23 mouse cellular contexts compared by ENCODE assay signal in genomic region chr6:146273256-146273655, GRCm38 (mm10).
"Had no signal": no experiment of that assay in that cellular context is flagged by ENCODE, and none has a peak within 500 bp of the region (broad histone marks: within the 10 kb centered on the region; RNA-seq: fewer than 3 reads in every experiment).

No protein-coding gene starts in this region.

- H3K27ac ChIP-seq: limb, embryonic 12.5 days; limb, embryonic 15.5 days; liver, embryonic 14.5 days; lung, embryonic 15.5 days; midbrain, embryonic 10.5 days; midbrain, embryonic 13.5 days; neural tube, embryonic 13.5 days; stomach, embryonic 15.5 days had no signal

- H3K9ac ChIP-seq: limb, embryonic 12.5 days; limb, embryonic 15.5 days; liver, embryonic 14.5 days; lung, embryonic 15.5 days; midbrain, embryonic 13.5 days; neural tube, embryonic 13.5 days; stomach, embryonic 15.5 days had no signal

- H3K27me3 ChIP-seq: limb, embryonic 12.5 days; limb, embryonic 15.5 days; lung, embryonic 15.5 days; megakaryocyte, embryonic 14.5 days; midbrain, embryonic 13.5 days; neural tube, embryonic 13.5 days; stomach, embryonic 15.5 days had no signal

- DNase-seq: kidney, adult 11 months; kidney, adult 9 months; kidney, postnatal 14 days; kidney, postnatal 4 days; left cerebral cortex, postnatal 4 days; lung, adult 18-20 months; lung, postnatal 10 days; lung, postnatal 36 days; retina, postnatal 1 day; right cerebral cortex, postnatal 4 days; thymus, adult 2 months; thymus, postnatal 14 days; thymus, postnatal 4 days had no signal

- H3K4me3 ChIP-seq: limb, embryonic 12.5 days; limb, embryonic 15.5 days; lung, embryonic 15.5 days; megakaryocyte, embryonic 14.5 days; midbrain, embryonic 10.5 days; midbrain, embryonic 13.5 days; myocyte; neural tube, embryonic 13.5 days; stomach, embryonic 15.5 days had no signal

- H3K36me3 ChIP-seq: limb, embryonic 12.5 days; limb, embryonic 15.5 days; lung, embryonic 15.5 days; midbrain, embryonic 10.5 days; midbrain, embryonic 13.5 days; neural tube, embryonic 13.5 days had no signal
